Mouse (Mus musculus): Measurements from ENCODE around the gene Zfp292.

Gene Zfp292

DNA sequence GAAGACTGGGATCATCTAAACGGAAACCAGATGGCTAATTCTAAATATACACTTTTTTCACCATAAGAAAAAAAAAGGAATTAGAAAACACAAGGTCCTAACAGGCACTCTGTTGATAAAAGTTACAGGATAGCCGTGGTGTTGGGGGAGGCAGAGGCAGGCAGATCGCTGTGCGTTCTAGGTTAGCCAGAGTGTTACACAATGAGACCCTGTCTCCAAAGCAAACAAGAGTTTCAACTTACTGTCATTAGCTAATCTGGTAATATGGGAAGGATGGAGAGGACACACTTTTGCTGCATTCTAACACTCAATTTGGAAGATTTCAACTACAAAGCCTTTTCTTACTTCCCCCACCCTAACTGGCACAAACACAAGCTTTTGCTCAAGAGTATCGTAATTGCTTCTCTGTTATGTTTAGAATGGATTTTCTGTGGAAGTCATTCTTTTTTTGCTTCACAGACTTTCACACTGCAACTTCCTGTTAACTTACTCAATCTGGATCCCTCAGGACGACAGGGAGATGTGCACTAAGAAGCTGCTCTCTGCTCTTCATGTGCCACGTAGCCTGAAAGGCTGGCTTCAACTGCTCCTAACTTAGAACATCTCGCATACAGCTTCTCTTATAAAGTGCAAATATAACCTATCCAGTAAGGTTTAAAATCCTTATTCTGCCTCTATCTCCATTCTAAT, 85.3 kb downstream of the Zfp292 start:
- DNase-seq (ENCODE audit: low spot score in 2 of 2): no peak

DNA sequence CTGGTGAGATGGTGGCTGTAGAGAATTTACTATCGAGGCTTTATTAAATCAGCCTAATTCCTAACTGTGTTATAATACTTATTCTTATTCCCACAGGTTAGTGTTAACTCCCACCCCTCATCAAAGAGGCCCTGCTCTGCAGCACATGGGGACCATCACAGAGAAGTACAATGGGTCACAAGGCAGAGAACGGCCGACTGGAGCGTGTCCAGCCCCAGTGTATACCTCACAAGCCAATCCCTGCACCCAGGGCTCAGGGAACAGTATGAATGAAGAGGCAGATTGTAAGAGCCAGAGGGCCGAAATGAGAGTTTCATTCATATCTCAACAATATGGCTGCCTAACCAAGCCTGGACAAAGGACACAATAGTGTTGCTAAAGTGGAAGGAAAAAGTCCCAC, 86.5 kb downstream of the Zfp292 start:
- DNase-seq (ENCODE audit: low spot score in 2 of 2): no peak

GRCm38 (mm10) chr4:34786476-34786875, 96.3 kb downstream of the Zfp292 start:
- no peak for DNase-seq (ENCODE audit: low spot score in 2 of 2)

DNA sequence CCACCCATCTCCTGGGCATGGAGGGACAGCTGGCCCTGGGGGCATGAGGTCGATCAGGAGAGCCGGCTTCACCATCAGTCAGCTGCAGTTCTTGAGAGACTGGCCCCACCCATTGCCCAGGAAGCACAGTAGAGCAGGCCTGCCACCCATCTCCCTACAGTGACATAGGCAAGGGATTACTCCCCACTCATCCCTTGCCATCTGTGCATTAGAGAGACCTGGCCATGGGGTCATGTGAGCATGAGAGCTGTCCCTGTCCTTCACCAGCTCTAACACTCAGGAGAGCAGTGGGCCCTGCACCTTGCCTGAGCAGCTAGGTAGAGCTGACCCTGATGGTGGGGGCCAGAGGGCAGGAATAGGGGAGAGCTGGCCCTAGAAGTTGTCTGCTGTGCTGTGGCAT, 97.1 kb downstream of the Zfp292 start:
- no peak for DNase-seq (ENCODE audit: low spot score in 2 of 2)

DNA sequence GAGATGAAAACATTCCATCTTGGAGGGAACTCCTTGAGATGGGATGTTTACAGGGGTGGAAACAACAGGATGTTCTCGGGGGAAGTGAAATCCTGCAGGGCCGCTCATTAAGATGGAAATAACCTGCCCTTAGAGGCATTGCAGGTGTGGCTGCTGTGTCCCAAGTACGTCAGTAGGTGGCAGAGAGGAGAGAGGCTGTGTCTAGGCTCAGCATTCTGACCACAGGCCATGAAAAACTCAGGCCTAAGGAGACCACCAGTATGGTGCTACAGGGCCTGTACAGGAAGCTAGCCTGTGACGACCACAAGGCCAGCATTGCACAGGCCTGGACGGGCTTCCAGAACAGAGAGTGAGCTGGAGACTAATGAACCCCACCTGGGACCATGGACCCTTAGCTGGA, 97.9 kb downstream of the Zfp292 start:
- DNase-seq (ENCODE audit: low spot score in 2 of 2): no peak

GRCm38 (mm10) chr4:34782730-34783129, 100.0 kb downstream of the Zfp292 start:
- DNase-seq (ENCODE audit: low spot score in 2 of 2): no peak

DNA sequence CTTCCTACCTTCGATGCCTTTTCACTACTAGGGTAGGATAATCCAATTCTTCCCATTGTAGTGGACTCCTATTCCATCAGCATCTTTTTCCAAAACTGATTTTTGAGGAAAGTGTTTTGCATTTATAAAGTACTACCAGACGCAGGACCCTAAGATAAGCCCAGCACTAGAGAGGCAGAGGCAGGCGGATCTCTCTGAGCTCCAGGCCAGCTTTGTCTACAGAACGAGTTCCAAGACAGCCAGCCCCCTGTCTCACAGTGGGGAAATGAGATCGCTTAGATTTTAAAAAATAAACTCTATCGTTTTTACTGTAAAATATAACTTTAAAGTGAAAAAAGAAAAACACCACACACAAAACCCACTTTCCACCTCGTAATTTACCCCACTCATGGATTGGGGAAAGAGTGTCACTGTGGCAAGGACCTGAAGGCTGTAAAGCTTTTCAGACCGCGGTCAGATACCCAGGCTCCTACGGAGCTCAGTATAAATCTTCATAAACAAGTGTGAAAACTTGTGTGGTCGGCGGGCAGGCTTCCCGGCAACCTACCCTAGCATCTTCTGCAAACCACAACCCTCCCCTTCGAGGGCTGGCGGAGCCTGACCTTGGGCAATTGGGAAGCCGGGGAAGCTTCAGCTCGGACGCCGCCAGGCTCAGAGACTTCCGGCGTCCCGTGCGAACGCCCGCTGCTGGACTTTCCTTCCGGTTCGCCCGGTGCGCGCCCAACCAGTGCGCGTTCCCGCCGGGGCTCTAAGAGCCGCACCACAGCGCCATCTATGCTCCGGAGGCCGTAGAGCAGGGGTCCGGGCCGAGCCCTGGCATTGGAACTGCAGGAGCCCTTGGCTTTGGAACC, 104.9 kb downstream of the Zfp292 start, which contains the start of gene Smim8:
Gene Smim8 (minus strand): TSS at position 747 of the 851 bp plus-strand sequence.
- peak; percentile 90 to 91 for DNase-seq (ENCODE audit: low spot score in 2 of 2)

GRCm38 (mm10) chr4:34771652-34772371, 110.9 kb downstream of the Zfp292 start:
- no peak for DNase-seq (ENCODE audit: low spot score in 2 of 2)

GRCm38 (mm10) chr4:34756163-34756562, 126.6 kb downstream of the Zfp292 start, which contains the start of gene Gm136:
Gene Gm136, minus strand, starts transcription at chr4:34756263.
- DNase-seq (ENCODE audit: low spot score in 2 of 2): no peak

Measured in right cerebral cortex, adult 2 months (tissue).